Mouse (Mus musculus) CH12F3 (cell line): ENCODE data around the gene Ccdc105.

Source experiments
- in situ Hi-C: fragments of 300-500 bp; cut with MboI; formaldehyde crosslinking; loops from 2 replicates; pipeline ENCODE4 v1.14.3; 2020; ENCODE audit warnings: low sequenced_read_pairs

Gene Ccdc105

GRCm38 (mm10) chr10:78752452-78753191 is at the start of gene Ccdc105:
Ccdc105 (minus strand) TSS chr10:78753065.
- in situ Hi-C loops, result loop anchor here (25.0 kb wide), 1 partner anchor 360 kb away; no protein-coding TSS in a partner anchor

- in situ Hi-C loops, result no loop called here
These were observed 48.6 kb upstream of the Ccdc105 start for GRCm38 (mm10) chr10:78801449-78801848.

GRCm38 (mm10) chr10:78790561-78790960 is 37.7 kb upstream of the Ccdc105 start:
- in situ Hi-C loops, result no loop called here

GRCm38 (mm10) chr10:78787566-78788087 is 34.8 kb upstream of the Ccdc105 start:
- in situ Hi-C loops, result no loop called here

- in situ Hi-C loops, result no loop called here
These were observed 27.3 kb upstream of the Ccdc105 start, which contains the start of gene Slc1a6 for GRCm38 (mm10) chr10:78779981-78780651. Slc1a6 (plus strand) TSS chr10:78780496.

GRCm38 (mm10) chr10:78779527-78779926 is 26.7 kb upstream of the Ccdc105 start:
- in situ Hi-C loops, result no loop called here

GRCm38 (mm10) chr10:78775830-78776229 is 23.0 kb upstream of the Ccdc105 start:
- in situ Hi-C loops, result no loop called here

- in situ Hi-C loops, result loop anchor here (25.0 kb wide), 1 partner anchor 347 kb away; no protein-coding TSS in a partner anchor
These were observed 12.7 kb upstream of the Ccdc105 start for GRCm38 (mm10) chr10:78765570-78765969.

GRCm38 (mm10) chr10:78756021-78756420 is 3.2 kb upstream of the Ccdc105 start:
- in situ Hi-C loops, result loop anchor here (25.0 kb wide), 1 partner anchor 356 kb away; no protein-coding TSS in a partner anchor

- in situ Hi-C loops, result no loop called here
These were observed 3.9 kb downstream of the Ccdc105 start for GRCm38 (mm10) chr10:78748946-78749345.

- in situ Hi-C loops, result no loop called here
These were observed 4.7 kb downstream of the Ccdc105 start for GRCm38 (mm10) chr10:78748161-78748560.

GRCm38 (mm10) chr10:78747035-78747721 is 5.7 kb downstream of the Ccdc105 start:
- in situ Hi-C loops, result no loop called here

- in situ Hi-C loops, result no loop called here
These were observed 7.2 kb downstream of the Ccdc105 start for GRCm38 (mm10) chr10:78745453-78746232.

- in situ Hi-C loops, result no loop called here
These were observed 9.1 kb downstream of the Ccdc105 start for GRCm38 (mm10) chr10:78743721-78744120.

- in situ Hi-C loops, result no loop called here
These were observed 13.0 kb downstream of the Ccdc105 start for GRCm38 (mm10) chr10:78739821-78740220.

- in situ Hi-C loops, result no loop called here
These were observed 25.0 kb downstream of the Ccdc105 start for GRCm38 (mm10) chr10:78727876-78728275.

GRCm38 (mm10) chr10:78727035-78727434 is 25.8 kb downstream of the Ccdc105 start:
- in situ Hi-C loops, result no loop called here

GRCm38 (mm10) chr10:78723416-78723815 is 29.4 kb downstream of the Ccdc105 start:
- in situ Hi-C loops, result no loop called here

GRCm38 (mm10) chr10:78722654-78723053 is 30.2 kb downstream of the Ccdc105 start:
- in situ Hi-C loops, result no loop called here

GRCm38 (mm10) chr10:78722036-78722435 is 30.8 kb downstream of the Ccdc105 start:
- in situ Hi-C loops, result no loop called here
